Mouse (Mus musculus) stomach, embryonic 16.5 days (tissue): ENCODE results near the gene Phf24. TPM values are rescaled to one million over a fixed set of nuclear protein-coding genes. Genes with fewer than 3 reads are reported as not detected.

Experiments
- ATAC-seq: fragments of 200-750 bp; cut with Nextera tagmentation; 2 replicates; pipeline ENCODE4 v1.8.0; 2017; ENCODE audit warnings: moderate number of reproducible peaks, moderate TSS enrichment; ENCODE audit not compliant: insufficient read depth, low FRiP score
- H3K27ac ChIP-seq: fragments of 300-500 bp; sonication (generic); 2 replicates; pipeline ENCODE4 v1.5.1; 2014; ENCODE audit warnings: low read length
- H3K27me3 ChIP-seq: fragments of 300-500 bp; sonication (generic); 2 replicates; pipeline ENCODE4 v1.6.1; 2014; ENCODE audit warnings: low read length, control low read depth, mixed read lengths; ENCODE audit not compliant: control insufficient read depth, insufficient read depth
- H3K36me3 ChIP-seq: fragments of 300-500 bp; sonication (generic); 2 replicates; pipeline ENCODE4 v1.6.1; 2014; ENCODE audit warnings: low read length; ENCODE audit not compliant: control insufficient read depth, insufficient read depth
- H3K4me1 ChIP-seq: fragments of 300-500 bp; sonication (generic); 2 replicates; pipeline ENCODE4 v1.6.1; 2014; ENCODE audit warnings: low read length, control low read depth, mixed read lengths; ENCODE audit not compliant: control insufficient read depth, insufficient read depth
- H3K4me2 ChIP-seq: fragments of 300-500 bp; sonication (generic); 2 replicates; pipeline ENCODE4 v1.6.1; 2014; ENCODE audit warnings: low read depth, low read length, mixed read lengths
- H3K4me3 ChIP-seq: fragments of 300-500 bp; sonication (generic); replicated peaks from 2 replicates; pipeline ENCODE4 v1.5.1; 2014; ENCODE audit warnings: mild to moderate bottlenecking, low read length
- H3K9ac ChIP-seq: fragments of 300-500 bp; sonication (generic); 2 replicates; pipeline ENCODE4 v1.6.1; 2014; ENCODE audit warnings: low read length
- H3K9me3 ChIP-seq: fragments of 300-500 bp; sonication (generic); replicated peaks from 2 replicates; pipeline ENCODE4 v1.6.1; 2016; ENCODE audit warnings: low read length, control low read depth; ENCODE audit not compliant: control insufficient read depth
- WGBS: fragments of 180-500 bp; shearing (Covaris S2); extraction: QIAGEN DNeasy Blood & Tissue Kit; methylation state at CpG from one replicate; pipeline ENCODE4 v1.1.7; 2014; 5-methylcytosine and 5-hydroxymethylcytosine counted together
- polyA plus RNA-seq: library from polyadenylated mRNA; unstranded; fragments of >200 nt; fragmentation: Nextera tagmentation; extraction: Ambion mirVana; gene quantifications from 2 replicates; pipeline ENCODE4 v1.2.1, GENCODE M21; 2015

Gene Phf24
- 2.2 and 2.5 TPM in 2 replicates for polyA plus RNA-seq

GRCm38 (mm10) chr4:42916617-42917401 lies at the start of gene Phf24:
Phf24 (plus strand) TSS chr4:42916660.
- Histone ChIP-seq H3K4me1 (peaks cover 3% of the 10 kb centered on the region; the same call in 1 of the 2 replicates), H3K36me3 (no peaks in the 10 kb centered on the region), H3K9me3 (no peaks in the 10 kb centered on the region), H3K4me3 (peak within 1 kb of the TSS; percentile 64), H3K4me2 (peak within 1 kb of the TSS; percentile 90), H3K27ac (no peak within 1 kb of the TSS), H3K9ac (peak within 1 kb of the TSS; percentile 80), H3K27me3 (peaks cover 27% of the 10 kb centered on the region)
- WGBS, result under 1% methylated on average over 65 of the region's 90 CpGs
- peak; percentile 81 for ATAC-seq

GRCm38 (mm10) chr4:42867390-42867789 lies 49.1 kb upstream of the Phf24 start:
- no peak overlapping the region for H3K4me2 ChIP-seq
- no peak overlapping the region for H3K9ac ChIP-seq
- no peaks in the 10 kb centered on the region for H3K9me3 ChIP-seq
- H3K27me3 ChIP-seq, result no peaks in the 10 kb centered on the region
- H3K27ac ChIP-seq, result no peak overlapping the region
- H3K4me3 ChIP-seq, result no peak overlapping the region
- no peak for ATAC-seq
- 41% methylated on average over 3 of the region's 3 CpGs for WGBS
- peaks cover 6% of the 10 kb centered on the region; the same call in 1 of the 2 replicates for H3K4me1 ChIP-seq
- no peaks in the 10 kb centered on the region for H3K36me3 ChIP-seq

DNA sequence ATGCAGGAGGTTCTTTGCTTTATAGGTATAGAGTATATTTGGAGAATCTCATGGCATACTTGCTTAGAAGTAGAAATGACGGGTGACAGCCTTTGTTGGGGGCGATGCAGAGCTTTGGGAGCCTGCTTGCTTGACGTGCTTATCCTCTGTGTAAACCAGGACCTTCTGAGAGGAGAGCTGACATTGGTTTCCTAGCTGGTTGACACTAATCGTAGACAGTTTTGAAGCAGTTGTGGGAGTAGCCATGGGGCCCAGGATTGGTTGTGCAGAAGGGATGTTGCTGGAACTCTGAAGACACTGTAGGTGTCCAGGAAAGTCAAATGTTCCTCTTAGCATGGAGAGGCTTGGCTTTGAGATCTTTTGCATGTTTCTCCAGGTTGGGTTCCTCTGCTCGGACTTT lies 48.3 kb upstream of the Phf24 start:
- no peak for ATAC-seq
- H3K36me3 ChIP-seq, result no peaks in the 10 kb centered on the region
- H3K9me3 ChIP-seq, result no peaks in the 10 kb centered on the region
- peaks cover 6% of the 10 kb centered on the region; the same call in 1 of the 2 replicates for H3K4me1 ChIP-seq
- H3K9ac ChIP-seq, result no peak overlapping the region
- no peaks in the 10 kb centered on the region for H3K27me3 ChIP-seq
- no peak overlapping the region for H3K4me2 ChIP-seq
- 80% methylated on average over 5 of the region's 5 CpGs for WGBS
- no peak overlapping the region for H3K4me3 ChIP-seq
- no peak overlapping the region for H3K27ac ChIP-seq

DNA sequence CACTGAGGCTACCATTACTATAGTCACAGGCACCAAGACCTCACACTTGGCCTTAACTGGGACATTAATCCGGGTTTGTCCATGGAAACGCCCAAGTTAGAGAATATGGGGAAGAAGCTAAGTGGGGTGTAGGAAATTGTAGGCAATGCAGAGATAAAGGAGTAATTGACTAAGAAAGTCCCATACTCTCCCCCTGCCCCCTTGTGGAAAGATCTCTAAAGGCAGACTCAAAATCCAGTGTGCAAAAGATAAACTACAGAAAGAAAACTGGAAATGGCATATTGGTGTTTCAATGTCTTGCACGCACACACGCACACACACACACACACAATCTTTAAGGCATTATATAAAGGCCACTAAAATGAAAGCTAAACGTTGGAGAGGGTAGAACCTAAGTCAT lies 45.7 kb upstream of the Phf24 start:
- no peak overlapping the region for H3K27ac ChIP-seq
- no peaks in the 10 kb centered on the region for H3K36me3 ChIP-seq
- no peak for ATAC-seq
- no peak overlapping the region for H3K4me2 ChIP-seq
- no peaks in the 10 kb centered on the region for H3K27me3 ChIP-seq
- 77% methylated on average over 5 of the region's 5 CpGs for WGBS
- H3K4me3 ChIP-seq, result no peak overlapping the region
- no peaks in the 10 kb centered on the region for H3K9me3 ChIP-seq
- H3K4me1 ChIP-seq, result peaks cover 6% of the 10 kb centered on the region; the same call in 1 of the 2 replicates
- no peak overlapping the region for H3K9ac ChIP-seq

DNA sequence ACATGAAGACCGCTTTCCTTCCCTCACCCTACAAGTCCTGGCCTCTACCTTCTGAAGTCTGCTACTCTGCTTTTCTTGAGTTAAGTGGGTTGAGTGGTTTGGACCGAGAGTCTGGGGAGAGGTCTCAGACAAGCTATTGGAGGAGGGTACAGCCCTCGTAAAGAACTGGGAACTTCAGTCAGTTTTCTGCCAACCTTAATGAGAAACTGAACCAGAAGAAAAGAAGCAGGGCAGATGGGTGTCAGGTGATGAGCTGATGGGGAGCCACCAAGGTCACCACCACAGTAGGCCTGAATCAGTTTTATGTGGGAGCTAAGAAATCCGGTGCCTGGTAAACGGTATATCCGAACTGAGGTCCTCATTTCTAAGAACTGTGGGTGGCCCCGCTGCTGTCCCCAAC lies 44.3 kb upstream of the Phf24 start:
- Histone ChIP-seq H3K27ac (no peak overlapping the region), H3K27me3 (no peaks in the 10 kb centered on the region), H3K4me2 (no peak overlapping the region), H3K4me1 (peaks cover 6% of the 10 kb centered on the region; the same call in 1 of the 2 replicates), H3K9me3 (no peaks in the 10 kb centered on the region), H3K9ac (no peak overlapping the region), H3K36me3 (no peaks in the 10 kb centered on the region), H3K4me3 (no peak overlapping the region)
- ATAC-seq, result no peak
- 91% methylated on average over 7 of the region's 7 CpGs for WGBS

DNA sequence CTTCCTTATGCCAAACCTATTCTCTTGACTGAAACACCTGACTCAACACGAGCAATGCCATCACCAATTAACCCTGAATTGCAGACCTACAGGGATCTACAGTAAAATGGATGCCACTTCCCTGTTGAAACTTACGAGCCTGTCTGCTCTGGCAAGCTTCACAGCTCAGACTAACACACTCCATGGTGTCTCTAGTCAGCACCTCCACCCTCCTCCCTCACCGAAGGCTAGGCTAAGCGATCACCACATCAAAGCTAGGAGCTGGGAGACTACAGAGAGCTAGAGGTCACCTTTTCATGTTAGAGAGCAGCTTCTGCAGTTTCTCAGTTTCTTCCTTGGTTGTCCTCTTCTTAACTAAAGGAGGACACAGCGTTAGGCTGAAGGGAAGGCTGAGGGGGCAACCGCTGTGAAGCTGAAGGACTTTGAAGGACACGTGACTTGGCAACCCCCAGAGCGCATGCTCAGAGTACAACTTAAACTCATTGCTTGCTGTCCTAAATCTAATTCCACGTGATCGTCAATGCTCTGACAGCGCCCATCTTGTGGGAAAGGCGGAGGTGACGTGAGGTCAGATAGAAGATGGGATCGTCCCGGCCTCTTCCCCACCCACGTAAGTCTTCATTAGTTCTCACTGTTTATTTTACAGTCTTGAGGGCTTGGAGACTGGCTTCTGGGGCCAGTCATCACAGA lies 43.6 kb upstream of the Phf24 start:
- no peak for ATAC-seq
- no peaks in the 10 kb centered on the region for H3K27me3 ChIP-seq
- no peak overlapping the region for H3K4me3 ChIP-seq
- WGBS, result 66% methylated on average over 16 of the region's 16 CpGs
- no peaks in the 10 kb centered on the region for H3K9me3 ChIP-seq
- no peaks in the 10 kb centered on the region for H3K4me1 ChIP-seq
- H3K36me3 ChIP-seq, result no peaks in the 10 kb centered on the region
- no peak overlapping the region for H3K27ac ChIP-seq
- H3K4me2 ChIP-seq, result no peak overlapping the region
- no peak overlapping the region for H3K9ac ChIP-seq

GRCm38 (mm10) chr4:42874134-42874533 lies 42.3 kb upstream of the Phf24 start, which contains the start of gene Fam205c:
Fam205c (minus strand) TSS chr4:42874234.
- Histone ChIP-seq H3K36me3 (no peaks in the 10 kb centered on the region), H3K9me3 (no peaks in the 10 kb centered on the region), H3K9ac (no peak within 1 kb of the TSS), H3K27me3 (no peaks in the 10 kb centered on the region), H3K4me1 (no peaks in the 10 kb centered on the region), H3K27ac (no peak within 1 kb of the TSS), H3K4me3 (no peak within 1 kb of the TSS), H3K4me2 (no peak within 1 kb of the TSS)
- ATAC-seq, result no peak
- WGBS, result 82% methylated on average over 7 of the region's 7 CpGs

DNA sequence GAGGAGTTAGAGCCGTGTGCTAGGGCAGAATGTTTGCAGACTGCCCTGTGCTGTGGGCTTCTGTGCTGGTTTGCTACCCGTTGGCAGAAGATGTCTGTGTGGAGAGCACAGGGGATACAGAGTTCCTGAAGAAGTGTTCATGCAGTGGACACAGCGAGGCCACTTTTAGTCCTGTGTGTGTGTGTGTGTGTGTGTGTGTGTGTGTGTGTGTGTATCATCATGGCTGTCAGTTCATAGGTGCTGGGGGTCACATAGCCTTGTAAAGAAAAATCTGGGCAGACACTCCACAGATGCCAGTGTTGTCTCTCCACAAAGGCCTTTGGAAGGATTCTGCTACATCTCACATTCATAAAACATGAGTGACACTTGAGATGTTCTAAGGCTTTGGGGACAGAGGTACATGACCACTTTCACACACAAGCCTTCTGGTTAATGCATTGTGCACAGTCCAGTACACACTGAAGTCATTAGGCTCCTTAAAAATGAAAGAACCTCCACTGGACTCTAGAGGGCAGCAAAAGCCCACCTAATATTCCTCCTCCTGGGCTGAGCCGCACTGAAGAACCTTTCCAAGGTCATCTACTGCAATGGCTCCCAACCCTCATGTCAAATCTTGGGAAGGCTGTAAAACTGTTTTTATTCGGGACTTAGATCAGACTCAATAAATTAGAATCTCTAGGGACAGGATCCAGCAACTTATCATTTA lies 39.7 kb upstream of the Phf24 start:
- Histone ChIP-seq H3K9ac (no peak overlapping the region), H3K4me1 (no peaks in the 10 kb centered on the region), H3K9me3 (no peaks in the 10 kb centered on the region), H3K4me3 (no peak overlapping the region), H3K27ac (no peak overlapping the region), H3K27me3 (no peaks in the 10 kb centered on the region), H3K36me3 (no peaks in the 10 kb centered on the region), H3K4me2 (no peak overlapping the region)
- WGBS, result 29% methylated on average over 5 of the region's 5 CpGs
- ATAC-seq, result peak; percentile 68; the same call in 1 of the 2 replicates

GRCm38 (mm10) chr4:42877657-42878056 lies 38.8 kb upstream of the Phf24 start:
- no peaks in the 10 kb centered on the region for H3K27me3 ChIP-seq
- H3K36me3 ChIP-seq, result no peaks in the 10 kb centered on the region
- ATAC-seq, result no peak
- no peak overlapping the region for H3K27ac ChIP-seq
- no peaks in the 10 kb centered on the region for H3K4me1 ChIP-seq
- H3K9me3 ChIP-seq, result no peaks in the 10 kb centered on the region
- no peak overlapping the region for H3K4me3 ChIP-seq
- no peak overlapping the region for H3K9ac ChIP-seq
- 75% methylated on average over 2 of the region's 2 CpGs for WGBS
- H3K4me2 ChIP-seq, result no peak overlapping the region
